Mouse (Mus musculus): ENCODE results near the gene Tbc1d2b.

The Tbc1d2b gene

GRCm38 (mm10) chr9:90203233-90203632, 67.4 kb downstream of the Tbc1d2b start:
- no peak for DNase-seq (ENCODE audit: low spot score)

- DNase-seq (ENCODE audit: low spot score): no peak
These were observed 69.1 kb downstream of the Tbc1d2b start for GRCm38 (mm10) chr9:90201541-90201940.

- no peak for DNase-seq (ENCODE audit: low spot score)
These were observed 69.5 kb downstream of the Tbc1d2b start for GRCm38 (mm10) chr9:90201096-90201495.

DNA sequence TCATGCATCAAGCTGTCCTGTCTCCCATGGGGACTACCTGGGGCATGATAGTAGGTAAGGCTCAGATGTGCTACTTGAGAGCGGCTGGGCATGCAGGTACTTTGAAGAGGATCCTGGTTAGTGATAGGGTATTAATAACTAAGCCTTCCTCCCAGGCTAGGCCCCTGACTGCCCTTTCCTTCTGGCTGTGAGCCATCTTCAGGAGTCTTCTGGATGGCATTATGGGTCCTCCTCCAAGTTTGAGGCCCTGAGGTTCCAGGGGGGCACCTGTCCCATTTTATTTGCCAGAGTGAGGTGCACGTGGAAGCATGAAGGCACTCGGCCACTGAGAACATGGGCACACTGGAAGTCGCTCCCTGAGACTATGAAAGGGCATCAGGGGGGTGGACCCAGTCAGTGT, 70.1 kb downstream of the Tbc1d2b start:
- no peak for DNase-seq (ENCODE audit: low spot score)

DNA sequence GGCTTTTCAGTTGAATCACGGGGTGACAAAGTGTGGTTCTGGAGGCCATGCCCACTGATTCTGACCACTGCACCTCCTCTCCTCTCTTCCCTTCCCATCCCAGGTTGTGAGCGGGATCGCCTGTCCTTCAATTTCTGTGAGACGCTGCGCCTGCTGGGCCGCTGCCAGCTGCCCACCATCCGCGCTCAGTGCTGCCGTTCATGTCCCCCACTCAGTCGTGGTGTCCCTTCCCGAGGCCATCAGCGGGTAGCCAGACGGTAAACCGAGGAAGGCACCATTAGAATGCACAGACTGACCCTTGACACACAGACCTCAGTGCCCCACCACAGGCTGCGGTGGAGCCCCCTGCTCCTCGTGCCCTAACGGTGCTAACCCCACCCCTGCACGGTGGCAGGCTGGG, 71.0 kb downstream of the Tbc1d2b start:
- no peak for DNase-seq (ENCODE audit: low spot score)

DNA sequence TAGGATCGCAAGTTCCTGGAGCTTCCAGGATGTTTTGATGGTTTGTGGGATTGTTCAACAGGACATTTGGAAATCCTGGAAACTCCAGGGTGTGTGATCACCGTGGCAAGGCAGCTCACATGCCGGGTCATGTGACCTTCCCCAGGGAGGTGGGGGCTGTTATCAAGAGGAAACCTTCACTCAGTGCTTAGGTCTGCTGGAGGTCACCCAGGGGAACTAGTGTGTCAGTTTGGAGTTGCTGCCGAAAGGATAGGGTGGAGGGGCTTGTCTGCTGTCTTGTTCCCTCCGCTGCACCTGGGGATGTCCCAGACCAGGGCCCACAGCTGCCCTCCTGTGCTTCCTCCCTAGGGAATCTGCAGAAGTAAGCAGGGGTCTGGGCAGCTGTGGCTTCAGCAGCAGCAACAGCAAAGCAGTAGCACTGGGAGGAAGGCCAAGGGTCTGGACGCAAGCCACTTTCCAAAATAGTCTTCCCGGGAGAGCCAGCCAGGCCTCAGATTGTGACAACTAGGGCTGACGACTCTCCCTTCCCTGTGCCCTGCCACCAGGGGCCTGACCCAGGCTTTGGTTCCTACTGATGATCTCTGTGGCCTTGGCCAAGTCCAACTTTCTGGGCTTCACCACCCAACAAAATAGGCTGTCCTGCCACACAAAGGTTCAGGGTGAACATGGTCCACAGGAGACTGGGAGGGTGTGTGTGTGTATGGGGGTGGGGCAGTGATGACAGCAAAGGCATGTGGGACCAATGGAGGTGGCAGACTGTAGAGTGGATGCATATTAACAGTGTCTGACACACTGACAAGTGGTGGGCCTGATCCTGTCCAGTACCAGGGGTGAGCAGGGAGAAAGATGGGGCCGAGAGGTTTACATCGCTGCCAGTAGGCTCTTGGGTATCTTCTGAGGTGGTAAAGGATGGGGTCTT, 71.8 kb downstream of the Tbc1d2b start:
- peak; percentile 61 for DNase-seq (ENCODE audit: low spot score)

DNA sequence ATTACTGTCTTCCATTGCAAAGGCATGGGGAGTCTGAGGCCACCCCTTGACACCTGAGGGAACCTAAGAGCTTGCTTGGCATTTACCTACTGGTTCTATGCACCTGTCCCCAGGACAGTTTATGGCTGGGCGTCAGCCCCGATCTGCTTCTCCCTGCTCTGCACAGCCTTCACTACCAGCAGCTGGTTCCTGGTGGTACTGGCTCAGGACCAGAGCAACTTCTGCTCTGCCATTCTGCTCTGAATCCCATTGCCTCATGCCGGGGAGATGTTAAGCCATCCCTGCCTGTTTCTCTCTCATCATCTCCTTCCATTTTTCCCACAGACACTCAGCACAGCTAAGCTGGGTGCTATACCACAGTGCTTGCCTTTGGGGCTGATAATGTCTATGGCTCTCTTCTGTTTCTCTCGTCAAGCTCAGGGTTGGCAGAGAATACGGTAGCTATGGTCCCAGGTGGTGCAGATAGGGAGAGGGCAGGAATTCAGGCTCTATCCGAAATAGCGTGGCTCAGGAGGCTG, 72.7 kb downstream of the Tbc1d2b start:
- DNase-seq (ENCODE audit: low spot score): no peak

GRCm38 (mm10) chr9:90197116-90197665, 73.4 kb downstream of the Tbc1d2b start:
- no peak for DNase-seq (ENCODE audit: low spot score)

DNA sequence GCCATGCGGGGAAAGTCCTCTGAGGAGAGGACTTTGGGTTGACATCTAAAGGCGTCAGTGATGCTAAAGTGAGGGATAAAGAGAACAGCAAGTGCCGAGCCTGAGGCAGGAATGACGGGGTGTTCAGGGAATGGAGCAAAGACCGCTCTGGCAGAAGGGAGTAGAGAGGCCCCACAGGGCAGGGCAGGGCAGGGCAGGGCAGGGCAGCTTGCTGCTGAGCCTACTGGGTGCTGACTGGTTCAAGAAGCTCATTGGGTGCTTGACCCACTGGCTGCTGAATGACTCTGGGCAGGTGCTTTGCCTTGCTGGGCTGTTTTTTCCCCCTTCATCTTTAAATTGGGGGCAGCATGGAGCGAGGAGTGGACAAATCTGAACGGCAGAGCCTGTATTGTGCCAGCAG, 74.3 kb downstream of the Tbc1d2b start:
- DNase-seq (ENCODE audit: low spot score): no peak

GRCm38 (mm10) chr9:90195000-90195399, 75.6 kb downstream of the Tbc1d2b start:
- DNase-seq (ENCODE audit: low spot score): no peak

- DNase-seq (ENCODE audit: low spot score): no peak
These were observed 81.2 kb downstream of the Tbc1d2b start for GRCm38 (mm10) chr9:90189391-90189790.

DNA sequence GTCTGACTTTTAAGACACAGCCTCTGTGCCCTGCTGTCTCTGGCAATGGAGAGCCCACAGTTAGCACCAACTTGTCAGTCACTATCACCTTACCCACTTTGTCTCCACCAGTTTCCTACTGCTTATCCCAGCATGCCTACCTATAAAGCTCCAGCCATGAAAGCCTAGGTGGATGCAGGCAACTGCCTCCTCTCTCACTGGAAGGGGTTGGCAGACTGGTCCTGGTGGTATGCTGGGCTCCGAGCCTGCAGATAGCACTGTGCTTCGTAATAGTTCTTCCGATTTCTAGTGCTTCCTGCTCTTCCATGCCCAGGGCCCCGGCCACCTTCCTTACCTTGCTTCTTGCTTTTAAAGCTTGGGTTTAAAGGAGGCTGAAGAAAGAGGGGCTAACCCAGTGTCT, 81.7 kb downstream of the Tbc1d2b start:
- DNase-seq (ENCODE audit: low spot score): no peak

GRCm38 (mm10) chr9:90185356-90185910, 85.2 kb downstream of the Tbc1d2b start:
- DNase-seq (ENCODE audit: low spot score): no peak

DNA sequence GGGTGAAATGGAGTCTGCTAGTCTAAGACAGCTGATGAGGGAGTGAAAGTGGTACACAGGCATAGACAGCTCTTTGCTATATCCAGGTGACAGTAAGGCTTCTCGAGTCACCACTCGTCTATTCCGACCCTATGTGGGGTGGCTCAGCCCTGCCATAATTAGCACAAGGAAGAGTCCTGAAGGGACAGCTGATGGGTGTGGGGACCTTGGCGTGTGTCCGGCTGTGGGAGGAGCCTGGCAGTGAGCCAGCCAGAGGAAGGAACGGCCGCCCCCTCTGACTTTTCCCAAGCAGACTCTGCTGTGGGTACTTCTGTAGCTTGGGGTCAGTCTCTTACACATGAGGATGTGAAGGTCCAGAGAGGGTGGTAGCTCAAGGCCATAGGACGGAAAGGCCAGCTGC, 86.5 kb downstream of the Tbc1d2b start:
- DNase-seq (ENCODE audit: low spot score): peak; percentile 80

- DNase-seq (ENCODE audit: low spot score): no peak
These were observed 87.1 kb downstream of the Tbc1d2b start for GRCm38 (mm10) chr9:90183550-90183949.

GRCm38 (mm10) chr9:90182636-90183421, 87.8 kb downstream of the Tbc1d2b start:
- no peak for DNase-seq (ENCODE audit: low spot score)

GRCm38 (mm10) chr9:90181656-90182388, 88.8 kb downstream of the Tbc1d2b start:
- DNase-seq (ENCODE audit: low spot score): no peak

DNA sequence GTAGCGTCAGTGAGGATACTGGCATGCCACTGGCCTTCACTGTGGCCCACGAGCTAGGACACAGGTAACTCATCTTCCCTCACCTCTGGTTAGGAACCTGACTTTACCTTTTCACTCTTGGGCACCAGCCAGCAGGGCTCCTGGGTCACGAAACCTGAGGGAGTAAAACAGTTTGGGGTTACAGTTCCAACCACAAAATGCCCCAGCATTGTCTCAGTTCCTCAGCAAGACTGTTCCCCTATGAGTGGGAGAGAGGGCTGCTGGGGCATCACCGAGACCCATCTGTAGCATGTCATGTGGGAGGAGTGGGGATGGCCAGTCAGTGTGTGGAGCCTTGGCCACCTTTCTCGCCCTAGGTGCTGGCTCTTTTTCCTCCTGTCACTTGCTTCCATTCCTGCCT, 91.2 kb downstream of the Tbc1d2b start:
- no peak for DNase-seq (ENCODE audit: low spot score)

- DNase-seq (ENCODE audit: low spot score): no peak
These were observed 97.3 kb downstream of the Tbc1d2b start for GRCm38 (mm10) chr9:90173330-90173729.

GRCm38 (mm10) chr9:90172528-90173321, 97.9 kb downstream of the Tbc1d2b start:
- no peak for DNase-seq (ENCODE audit: low spot score)

GRCm38 (mm10) chr9:90171421-90171820, 99.2 kb downstream of the Tbc1d2b start:
- no peak for DNase-seq (ENCODE audit: low spot score)

All from testis, postnatal 10 days (tissue).